Mouse (Mus musculus) urinary bladder, postnatal 36 days (tissue): ENCODE data around the gene Tor1b.
A peak's percentile ranks its signal among the peaks of the same experiment; 100 is the strongest.
"Not testable (repeated sequence)": the region's sequence is repeated elsewhere in the genome, so short reads cannot be mapped to it uniquely, and the experiment has no call there.

Experiments
- DNase-seq, 2 experiments: peaks; one replicate each; pipeline ENCODE4 v3.0.0; 2022; ENCODE audit warnings: low spot score in 2 of 2, mixed read lengths in 1 of 2

The Tor1b gene

DNA sequence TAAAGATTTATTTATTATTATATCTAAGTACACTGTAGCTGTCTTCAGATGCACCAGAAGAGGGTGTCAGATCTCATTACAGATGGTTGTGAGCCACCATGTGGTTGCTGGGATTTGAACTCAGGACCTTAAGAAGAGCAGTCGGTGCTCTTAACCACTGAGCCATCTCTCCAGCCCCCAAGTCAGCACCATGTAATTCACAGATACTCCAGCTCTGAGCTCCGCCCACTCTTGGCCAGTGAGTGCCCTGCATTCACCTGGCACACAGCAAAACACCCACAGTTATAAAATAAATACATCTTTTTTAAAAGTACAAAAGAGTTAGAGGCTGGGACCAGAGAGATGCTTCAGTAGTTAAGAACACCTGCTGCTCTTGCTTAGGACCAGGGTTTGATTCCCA is 21.9 kb upstream of the Tor1b start:
- DNase-seq: not testable (repeated sequence)

DNA sequence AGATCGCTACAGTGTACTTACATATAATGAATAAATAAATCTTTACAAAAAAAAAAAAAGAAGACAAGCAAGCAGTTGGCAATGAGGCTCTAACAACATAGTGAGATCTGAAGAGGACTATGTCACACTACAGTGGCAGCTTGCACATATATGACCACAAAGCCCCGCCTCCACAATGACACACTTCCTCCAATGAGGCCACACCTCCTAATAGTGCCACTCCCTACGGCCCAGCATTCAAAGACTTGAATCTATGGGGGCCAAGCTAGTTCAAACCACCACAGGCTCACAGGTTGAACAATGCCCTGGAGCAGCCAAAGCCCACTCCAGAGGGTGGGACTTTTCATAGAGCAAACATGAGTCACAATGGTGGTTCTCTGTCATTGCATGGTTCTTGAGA is 20.8 kb upstream of the Tor1b start:
- DNase-seq: no peak

DNA sequence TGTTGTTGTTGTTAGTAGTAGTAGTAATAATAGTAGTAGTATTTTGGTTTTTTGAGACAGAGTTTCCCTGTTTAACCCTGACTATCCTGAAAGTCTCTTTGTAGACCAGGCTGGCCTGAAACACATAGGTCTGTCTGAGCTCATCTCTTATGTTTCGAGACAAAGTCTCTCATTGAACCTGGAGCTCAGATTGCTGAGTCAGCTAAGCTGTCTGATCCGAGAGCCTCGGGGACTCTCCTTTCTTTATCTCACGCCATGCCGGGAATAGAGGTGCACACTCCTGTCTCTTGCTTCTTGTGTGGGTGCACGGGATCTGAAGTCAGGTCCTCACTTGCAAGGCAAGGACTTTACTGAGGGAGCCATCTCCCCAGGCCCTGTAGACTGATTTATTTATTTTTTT is 19.7 kb upstream of the Tor1b start:
- no peak for DNase-seq

DNA sequence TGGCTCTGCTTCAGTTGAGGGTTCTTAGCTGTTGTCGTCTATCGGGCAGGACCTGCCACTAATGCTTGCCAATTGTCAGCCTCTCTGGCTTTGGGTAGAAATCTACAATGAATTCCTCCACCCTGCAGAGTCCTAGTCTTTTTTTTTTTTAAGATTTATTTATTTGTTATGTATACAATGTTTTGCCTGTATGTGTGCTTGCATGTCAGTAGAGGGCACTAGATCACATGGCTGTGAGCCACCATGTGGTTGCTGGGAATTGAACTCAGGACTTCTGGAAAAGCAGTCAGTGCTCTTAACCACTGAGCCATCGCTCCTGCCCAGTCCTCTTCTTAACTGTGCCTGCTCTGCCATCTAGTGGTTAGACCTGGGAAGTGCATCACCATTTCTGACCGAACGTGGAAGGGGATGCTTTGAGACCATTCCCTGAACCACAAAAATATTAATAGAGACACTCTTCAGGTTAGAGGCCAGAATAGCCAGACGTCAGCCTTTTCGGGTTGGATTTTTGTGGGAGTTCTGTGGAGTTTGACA is 18.8 kb upstream of the Tor1b start:
- peak in 1 of 2 experiments; percentile 72 for DNase-seq

DNA sequence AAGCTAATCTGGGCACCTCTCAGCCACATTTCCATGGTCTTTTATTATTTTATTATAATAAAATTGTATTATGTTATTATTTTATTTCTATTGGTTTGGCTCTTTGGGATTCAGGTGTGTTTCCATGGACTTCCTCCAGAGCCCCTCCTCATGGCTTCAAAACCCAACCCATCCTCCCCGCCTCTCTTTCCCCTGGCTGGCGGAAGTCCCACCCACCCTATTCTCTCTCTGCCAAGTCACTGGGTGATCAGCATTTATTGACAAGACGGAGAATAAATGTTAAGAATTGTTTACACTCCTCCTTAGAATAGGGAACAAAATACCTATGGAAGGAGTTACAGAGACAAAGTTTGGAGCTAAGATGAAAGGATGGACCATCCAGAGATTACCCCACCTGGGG is 16.0 kb upstream of the Tor1b start:
- no peak for DNase-seq

DNA sequence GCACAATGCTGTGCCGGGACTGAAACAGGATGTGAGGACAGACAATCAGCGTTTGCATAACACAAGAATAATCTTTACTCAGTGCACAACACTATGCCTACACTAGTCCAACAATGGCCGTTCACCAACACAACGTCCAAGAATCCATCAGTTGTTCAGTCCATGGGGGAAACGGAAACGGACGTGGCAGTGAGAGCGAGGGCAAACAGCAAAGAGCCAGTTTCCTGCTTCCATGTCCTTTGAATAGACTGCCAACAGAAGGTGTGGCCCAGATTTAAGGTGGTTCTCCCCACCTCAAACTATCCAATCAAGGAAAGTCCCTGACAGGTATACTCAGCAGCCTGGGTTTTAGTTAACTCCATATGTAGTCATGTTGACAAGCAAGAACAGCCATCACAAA is 15.0 kb upstream of the Tor1b start:
- no peak for DNase-seq

DNA sequence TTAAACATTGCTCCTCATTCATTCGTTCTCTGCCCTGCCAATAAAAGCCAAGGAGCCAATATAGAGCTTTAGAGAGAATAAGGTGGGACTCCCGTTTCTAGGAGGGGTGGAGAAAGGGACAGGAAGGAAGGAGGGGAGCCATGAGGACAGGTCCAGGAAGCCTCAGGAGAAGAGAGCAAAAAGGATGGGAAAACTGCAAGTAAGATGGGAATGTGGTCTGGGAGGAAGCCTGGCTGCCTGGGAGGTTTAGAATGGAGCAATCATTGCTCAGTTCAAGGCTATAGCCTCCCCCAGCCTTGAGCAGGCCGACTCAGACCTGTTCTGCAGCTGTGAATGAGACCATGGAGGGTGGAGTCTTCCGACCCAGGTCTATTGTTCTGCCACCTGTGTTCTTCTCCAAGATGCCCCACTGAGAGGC is 14.2 kb upstream of the Tor1b start:
- no peak for DNase-seq

DNA sequence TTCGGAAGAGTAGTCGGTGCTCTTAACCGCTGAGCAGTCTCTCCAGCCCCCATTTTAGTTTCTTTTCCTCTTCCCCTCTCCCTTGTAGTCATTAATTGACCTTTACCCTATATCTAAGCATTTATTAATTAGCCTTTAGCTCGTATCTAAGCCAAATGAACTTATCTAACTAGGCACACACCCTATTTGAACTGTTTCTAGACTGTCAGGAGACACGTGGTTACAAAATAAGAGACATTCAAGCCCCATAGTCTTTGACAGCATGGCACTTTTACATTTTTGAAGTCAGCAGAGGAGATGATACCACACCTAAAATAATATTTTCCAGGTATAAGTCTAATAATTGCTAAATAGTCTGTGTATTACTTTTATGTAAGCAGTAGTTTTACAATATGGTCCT is 11.2 kb upstream of the Tor1b start:
- no peak for DNase-seq

DNA sequence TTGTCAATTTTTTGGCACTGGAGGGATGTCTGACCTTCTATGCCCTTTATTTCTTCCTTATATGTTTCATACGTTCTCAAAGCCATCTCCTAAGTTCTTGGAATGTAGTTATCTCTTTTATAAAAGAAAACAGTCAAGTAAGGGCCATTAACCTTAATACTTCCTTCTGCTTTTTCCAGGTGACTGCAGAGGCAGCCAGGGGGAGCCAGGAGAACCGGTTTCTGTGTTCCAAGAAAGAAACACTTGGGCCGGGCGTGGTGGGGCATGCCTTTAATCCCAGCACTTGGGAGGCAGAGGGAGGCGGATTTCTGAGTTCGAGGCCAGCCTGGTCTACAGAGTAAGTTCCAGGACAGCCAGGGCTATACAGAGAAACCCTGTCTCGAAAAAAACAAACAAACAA is 10.6 kb upstream of the Tor1b start:
- peak in 1 of 2 experiments; percentile 28 for DNase-seq

DNA sequence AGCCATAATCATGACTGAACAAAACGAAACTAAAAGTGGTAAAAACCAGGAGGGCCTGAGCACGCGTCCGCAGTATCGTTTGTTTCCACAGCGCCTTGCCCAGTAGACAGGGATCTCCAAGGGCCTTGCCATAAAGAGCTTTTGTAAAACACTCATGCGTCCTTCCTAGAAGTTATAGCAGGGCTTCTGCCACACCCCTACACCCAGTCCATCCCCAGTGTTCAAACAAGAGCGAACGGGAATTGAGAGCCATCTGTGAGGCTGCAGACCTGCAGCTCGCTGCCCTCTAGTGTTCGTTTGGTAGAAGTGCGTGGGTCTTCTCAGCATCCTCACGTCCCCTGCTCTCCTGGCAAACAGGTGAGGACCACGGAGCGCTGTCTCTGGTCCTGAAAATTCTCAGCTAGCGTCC is 10.2 kb upstream of the Tor1b start:
- DNase-seq: peak; percentile 43 to 49

DNA sequence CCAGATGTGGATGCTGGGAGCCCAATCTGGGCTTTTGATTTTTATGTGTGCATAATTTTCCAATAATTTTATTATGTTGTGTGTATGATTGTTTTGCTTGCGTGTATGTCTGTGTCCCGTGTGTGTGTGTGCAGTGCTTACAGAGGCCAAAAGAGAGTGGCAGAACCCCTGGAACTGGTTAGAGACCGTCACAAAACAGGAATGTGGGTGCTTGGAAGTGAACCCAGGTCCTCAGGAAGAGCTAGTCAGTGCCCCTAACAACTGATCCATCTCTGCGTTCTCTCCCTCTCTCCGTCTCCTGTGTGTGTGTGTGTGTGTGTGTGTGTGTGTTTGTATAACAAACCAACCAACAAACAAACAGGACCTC is 319 bp upstream of the Tor1b start:
- no peak for DNase-seq

DNA sequence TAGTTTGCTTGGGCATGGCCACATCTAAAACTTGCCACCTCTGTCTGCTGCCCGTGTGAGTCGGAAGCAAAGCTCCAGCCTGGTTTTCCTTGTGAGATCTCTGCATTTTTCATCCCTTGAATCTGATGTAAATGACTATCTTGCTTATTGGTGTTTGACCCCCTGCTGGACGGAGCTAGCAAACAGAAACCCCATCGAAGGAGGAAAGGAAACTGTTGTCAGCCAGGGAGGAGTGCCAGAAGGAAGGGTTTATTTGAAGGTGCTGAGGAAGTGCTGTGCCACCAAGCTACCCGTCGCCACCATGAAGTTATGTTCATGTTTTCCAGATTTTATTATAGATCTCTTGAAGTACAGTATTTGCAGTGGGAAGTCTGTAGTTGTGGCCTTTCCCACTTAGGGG is 2.0 kb downstream of the Tor1b start:
- no peak for DNase-seq

DNA sequence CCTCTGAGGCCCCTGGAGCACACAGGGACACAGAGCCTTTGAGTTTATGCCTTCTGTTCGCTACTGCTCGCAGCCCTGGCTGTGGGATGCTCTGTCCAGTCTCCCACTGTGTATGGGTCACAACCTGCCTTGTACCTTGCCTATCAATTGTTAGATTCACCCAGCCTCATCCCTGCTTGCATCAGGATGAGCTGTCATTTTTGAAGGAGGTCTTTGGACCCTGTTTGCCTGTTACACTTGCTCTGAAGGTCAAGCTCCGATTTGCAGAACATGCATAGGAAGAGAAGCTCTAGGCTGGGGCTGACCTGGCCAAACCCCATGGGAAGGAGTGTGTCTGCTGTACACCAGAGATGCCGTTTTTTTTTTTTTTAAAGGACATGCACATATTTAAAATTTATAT is 4.8 kb downstream of the Tor1b start:
- DNase-seq: no peak

DNA sequence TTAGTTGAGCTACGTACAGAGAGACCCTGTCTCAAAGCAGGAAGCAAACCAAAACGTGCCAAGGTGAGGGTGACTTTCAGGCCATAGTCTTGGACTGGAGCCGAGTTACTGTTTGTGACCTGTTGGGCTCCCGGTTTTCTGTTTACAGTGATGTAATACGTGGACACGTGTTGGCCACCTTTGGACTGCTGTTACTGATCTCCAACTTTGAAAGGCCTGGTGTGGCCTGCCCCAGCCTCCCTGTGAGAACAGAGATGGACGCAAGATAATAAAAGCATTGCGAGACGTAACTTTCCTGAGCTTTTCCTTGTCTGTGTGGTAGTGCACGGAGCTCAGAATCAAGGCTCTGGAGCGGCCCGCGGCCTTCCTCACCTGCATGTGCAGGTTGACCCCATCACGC is 6.0 kb downstream of the Tor1b start:
- DNase-seq: no peak

DNA sequence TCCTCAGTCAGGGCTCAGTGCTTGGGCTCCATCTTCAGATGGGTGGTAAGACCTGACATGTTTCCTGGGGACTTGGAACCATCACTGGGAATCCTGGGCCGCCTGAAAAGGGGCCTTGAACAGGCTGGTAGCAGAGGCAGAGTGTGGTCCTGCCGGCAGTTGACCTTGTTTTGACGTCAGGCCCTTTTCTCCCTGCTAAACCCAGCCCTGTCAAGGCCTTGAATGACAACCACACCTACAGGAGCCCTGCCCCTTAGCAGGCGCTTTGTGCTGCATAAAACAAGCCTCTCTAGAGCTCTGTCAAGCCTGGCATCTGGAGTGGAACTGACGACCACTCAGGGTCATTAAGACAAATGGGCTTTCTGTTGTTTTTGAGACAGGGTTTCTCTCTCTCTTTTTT is 7.1 kb downstream of the Tor1b start:
- DNase-seq: no peak

DNA sequence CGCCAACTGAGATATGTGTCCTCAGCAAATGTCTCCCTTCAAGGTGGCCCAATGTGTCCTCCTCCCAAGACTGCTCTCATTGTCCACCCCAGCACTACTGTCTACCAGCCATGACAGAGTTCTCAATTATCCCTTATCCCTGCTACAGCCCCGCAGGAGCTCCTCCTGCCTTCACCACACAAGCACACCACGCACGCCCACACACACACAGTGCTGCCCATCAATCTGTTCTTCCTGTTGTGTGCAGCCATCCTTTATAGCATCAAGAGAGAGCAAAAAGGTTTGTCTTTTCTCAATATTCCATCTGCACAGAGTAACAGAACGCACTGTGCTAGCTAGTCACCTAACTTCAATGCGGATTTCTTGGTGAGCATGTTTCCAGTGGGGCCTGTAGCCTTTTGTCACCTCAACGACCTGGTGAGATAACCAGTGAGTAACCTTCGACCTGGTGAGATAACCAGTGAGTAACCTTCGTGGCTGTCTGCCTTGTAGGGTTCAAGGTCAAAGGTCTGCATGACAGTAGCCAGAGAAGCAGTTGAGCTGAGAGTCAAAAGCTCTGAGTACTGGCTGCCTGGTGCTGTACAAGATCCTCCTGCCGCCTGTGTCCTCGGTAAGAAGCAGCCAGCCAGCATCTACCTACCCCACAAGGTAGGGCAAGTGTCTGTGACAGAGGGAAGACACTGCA is 10.0 kb downstream of the Tor1b start:
- no peak for DNase-seq

DNA sequence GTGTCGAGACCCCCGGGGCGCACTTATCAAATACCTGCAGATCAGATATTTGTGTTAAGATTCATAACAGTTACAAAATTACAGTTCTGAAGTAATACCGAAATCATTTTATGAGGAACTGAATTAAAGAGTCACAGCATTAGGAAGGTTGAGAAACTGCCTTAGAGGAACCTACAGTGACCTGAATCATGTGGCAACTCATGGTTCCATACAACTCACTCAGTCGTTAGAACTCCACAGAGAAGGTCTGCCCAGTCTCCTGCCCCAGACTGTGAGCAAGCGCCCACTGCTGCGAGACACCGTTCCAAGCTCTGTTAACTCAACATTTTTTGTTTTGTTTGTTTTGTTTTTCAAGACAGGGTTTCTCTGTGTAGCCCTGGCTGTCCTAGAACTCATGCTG is 12.9 kb downstream of the Tor1b start:
- DNase-seq: no peak

DNA sequence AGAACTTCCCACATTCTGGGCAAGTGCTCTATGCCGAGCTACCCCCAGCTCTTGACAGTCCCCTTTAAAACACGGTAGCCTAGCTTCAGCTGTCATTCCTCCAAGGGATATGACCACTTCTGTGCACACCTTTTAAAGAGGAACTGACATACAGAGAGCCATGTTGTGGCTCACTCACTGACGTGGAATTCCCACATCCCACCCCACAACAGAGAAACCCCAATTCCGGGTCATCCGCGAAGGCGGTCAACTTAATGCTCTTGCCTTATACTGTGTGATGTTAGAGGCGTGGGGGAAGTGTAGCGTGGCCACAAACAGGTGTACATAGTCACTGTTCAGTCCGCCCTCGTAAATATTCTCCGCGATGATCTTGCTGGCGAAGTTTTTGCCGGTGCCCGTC is 14.1 kb downstream of the Tor1b start:
- no peak for DNase-seq

DNA sequence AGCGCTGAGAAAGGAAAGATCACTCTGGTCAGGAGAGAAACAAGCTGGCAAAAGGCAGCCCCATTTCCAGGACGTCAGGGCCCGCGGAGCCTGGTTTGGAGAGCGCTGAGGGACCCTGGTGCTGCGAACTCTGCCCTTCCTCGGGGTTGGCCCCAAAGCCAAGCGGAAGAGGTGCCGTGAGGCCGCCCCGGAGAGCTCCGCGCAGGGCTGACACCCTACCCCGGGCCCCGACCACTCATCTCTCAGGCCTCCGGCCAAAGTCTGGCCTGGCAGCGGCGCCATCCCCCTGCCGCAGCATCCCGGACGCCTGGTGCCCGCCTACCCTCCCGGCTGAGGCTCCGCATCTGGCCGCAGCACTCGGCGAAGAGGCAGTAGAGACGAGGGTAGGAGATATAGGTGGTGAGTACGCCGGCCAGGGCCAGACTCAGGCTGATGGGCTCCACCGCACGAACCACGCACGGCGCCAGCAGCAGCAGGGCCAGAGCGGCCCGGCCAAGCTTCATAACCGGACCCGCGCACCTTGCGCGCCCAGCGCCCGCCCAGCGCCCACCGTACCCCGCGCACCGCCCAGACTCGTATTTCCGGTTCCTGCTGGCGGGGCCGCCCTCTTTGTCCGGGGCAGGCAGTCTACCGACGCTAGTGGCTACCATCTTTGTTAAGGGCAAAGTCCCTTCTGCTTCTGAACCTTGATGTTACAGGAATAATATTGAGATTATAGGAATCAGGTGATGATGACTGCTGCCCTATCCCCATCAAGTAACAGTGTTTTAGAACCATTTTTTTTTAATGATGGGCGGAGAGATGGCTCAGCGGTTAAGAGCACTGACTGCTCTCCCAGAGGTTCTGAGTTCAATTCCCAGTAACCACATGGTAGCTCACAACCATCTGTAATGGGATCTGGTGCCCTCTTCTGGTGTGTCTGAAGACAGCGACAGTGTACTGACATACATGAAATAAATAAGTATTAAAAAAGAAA is 14.9 kb downstream of the Tor1b start, which contains the start of gene Tor1a:
Gene Tor1a, minus strand, starts transcription at position 582 of the 976 bp plus-strand sequence.
- peak; percentile 79 to 87 for DNase-seq

DNA sequence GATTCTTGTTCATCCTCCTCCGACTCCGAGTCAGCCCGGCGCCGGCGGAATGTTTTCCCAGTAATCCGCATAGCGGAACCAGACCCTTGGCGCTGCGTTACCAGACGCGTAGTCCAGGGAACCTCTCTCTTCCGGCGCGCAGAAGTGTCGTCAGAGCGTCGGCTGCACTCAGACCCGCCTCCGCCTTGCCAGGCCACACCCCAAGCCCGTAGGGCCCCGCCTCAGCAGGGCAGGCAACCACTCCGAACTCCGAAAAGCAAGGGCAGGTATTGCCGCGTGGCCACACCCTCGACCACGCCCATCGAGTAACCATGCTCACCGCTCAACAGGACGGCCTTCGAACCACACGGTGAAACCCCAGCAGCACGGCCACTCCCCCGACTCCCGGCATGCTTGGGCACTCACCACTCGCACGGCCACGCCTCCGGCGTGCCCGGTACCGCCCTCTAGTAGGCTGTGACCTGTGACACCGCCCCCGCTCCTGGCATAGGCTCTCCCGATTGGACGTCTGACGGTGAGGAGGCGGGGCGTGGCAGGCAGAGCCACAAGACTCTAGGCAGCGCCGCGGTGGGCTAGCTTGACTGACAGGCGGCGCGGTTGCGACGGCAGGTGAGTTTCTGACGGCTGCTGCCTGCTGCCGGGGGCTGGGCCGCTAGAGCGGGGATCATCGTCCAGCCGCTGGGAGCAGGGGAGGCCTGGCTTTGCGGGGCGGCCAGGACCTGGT is 29.2 kb downstream of the Tor1b start, which contains the start of the genes BC005624 and Usp20:
Gene BC005624, minus strand, starts transcription at position 412 of the 724 bp plus-strand sequence.
Gene Usp20, plus strand, starts transcription at position 490 of the 724 bp plus-strand sequence.
- DNase-seq: peak; percentile 99 to 100

DNA sequence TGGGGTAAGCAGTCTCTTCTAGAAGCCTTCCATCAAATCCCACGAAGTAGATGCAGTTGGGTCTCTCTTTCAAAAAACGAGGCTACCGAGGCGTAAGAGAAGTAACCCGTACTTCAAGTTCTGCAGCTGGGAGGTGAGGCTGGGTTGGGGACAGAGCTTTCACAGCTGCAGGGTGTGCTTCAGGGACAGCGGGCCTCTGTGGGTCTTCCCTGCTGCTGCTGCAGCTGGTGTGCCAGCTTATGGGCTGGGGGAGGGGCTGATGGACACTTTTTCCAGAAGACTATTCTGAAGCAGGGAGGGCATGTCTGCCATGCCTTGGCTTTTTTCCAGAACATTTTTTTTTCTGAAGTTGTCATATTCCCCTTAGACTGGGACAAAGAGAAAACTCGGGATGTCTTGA is 30.3 kb downstream of the Tor1b start:
- DNase-seq: no peak
